Mouse (Mus musculus) embryo, embryonic 9.5 days (tissue): ENCODE data around the gene Sbf2.
"Not testable (repeated sequence)": the region's sequence is repeated elsewhere in the genome, so short reads cannot be mapped to it uniquely, and the experiment has no call there.

Source experiments
- DNase-seq: peaks from one replicate; pipeline ENCODE4 v3.0.0-alpha.2; 2017; ENCODE audit errors: extremely low spot score

The Sbf2 gene

DNA sequence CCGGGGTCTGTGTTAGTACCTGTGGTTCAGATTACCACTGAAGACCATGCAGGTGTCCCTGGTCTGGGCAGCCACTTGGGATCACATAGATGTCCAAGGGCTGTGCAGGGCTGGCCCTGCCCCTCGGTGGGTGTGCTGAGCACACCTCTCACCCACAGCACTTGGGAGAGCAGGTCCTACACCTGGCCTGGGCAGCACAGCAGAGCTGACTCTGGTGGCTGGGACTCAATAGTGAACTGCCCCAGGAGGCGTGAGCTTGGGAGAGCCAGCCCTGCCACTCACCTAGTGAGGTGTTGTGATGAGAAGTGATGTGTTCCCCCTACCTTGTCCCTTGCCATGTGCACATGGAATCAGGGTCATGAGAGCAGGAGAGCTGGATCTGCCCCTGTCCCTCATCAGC, 31.0 kb downstream of the Sbf2 start:
- no peak for DNase-seq

DNA sequence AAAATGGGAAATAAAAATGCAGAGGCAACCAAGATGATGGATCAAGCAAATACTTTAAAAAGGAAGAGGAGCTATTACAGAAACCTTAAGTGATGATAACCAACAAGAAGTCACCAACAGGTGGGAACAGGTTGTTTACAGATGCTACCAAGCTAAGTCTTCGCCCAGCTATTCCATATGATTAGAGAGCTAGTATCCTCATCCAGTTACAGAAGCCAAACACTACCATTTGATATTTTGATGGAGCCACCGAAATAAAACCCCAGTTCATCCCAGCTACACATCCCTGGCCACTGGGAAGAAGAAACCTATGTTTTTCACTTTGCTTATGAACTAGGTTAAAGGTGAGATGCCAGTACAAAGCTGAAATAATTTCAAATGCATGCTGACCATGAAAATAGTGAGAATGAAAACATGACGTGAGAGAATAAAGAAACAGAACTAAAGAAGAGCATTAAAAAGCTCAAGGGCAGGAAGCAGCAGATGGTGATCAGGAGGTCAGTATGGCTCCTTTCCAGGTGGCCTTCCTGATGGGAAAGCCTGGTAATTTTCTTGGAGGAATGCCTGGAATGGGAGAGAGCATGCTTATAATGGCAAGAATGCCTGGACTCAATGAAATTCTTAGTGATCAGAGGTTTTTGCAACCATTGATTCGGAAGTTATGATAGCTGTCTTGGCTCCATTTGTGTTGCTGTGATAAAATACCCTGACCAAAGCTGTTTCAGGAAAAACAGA, 48.7 kb downstream of the Sbf2 start:
- no peak for DNase-seq

DNA sequence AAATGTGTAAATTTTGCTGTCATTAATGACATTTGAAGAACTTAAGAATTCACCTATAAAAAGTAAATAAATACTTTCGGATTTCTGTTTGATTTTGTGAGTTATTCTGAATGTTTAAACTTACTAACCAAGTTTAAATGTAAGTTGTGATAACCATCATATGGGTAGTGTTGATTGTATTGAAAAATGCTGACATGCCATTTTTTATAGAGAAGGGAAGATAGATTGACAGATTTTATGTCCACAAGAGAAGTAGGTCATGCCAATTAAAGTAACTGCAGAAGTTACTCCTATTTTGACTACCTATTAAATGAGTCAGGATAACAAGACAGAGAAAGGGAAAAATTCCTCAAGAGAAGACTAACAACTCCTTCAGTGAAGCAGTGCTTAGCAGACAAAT, 53.1 kb downstream of the Sbf2 start:
- DNase-seq, result no peak

DNA sequence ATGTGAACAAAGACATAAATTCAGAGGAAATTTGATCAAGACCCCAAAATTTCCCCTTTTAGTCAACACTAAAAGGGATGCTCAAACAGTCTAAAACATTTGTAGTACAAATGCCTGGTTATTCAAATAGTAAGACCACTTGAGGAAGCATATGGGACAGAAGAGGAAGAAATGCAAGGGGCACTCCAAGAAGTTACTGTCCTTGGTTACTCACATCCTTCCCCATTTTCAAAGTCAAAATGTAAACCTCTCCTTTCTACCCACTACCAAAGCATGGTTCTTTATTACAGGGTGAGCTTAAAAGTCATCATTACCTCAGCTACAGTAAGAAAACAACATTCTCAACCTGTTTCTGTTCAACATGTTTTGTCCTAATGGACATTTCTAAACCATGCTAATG, 57.7 kb downstream of the Sbf2 start:
- DNase-seq, result no peak

DNA sequence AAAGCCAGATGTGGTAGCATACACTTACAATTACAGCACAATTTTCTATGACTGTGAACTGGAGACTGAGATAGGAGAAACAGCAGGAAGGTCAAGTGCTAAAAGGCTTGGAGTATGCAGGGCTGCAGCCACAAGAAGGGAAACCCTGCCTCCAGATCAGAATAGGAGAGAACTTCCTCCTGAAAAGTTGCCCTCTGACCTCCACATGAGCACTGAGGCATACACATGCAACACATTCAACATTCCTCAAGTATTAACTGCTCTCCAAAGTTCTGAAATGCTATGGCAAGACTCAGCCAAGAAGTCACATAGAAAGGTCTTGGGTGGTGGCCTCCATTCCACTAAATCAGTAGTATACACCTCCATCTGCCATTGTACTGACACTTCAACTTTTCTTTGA, 58.5 kb downstream of the Sbf2 start:
- no peak for DNase-seq

DNA sequence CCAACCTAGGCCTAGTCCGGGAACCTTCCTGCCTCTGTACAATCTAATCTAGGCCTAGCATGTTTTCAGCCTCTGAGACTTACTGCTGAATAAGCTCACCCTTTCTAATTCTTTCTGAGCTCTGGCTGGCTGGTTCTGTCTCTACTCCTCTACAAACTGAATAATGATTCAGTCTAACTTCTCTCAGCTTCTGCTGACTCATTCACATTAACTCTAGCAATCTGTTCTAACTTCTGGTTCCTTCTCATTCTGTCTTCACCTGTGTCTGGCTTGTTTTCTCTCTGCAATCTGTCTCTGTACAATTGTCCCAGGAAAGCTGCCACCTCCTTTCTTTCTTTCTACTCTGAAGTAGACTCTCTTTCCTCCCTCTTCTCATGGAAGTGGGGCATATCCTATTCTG, 59.5 kb downstream of the Sbf2 start:
- DNase-seq, result no peak

DNA sequence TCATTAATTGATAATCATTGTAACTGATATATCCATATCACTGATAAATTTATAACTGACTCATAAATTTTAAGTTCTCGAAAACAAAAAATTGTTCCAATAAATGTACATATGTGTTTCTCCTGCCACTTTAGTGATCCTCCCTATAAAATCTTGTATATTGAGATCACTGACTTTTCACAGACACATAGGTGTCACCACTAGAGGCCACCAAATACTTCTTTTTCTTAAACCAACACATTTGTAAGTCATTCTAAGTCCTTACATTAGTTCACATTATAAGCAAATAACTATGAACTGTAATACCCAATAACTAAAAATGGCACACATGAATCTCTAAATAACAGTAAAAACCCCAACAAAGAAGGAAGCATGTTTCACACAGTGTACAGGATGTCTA, 66.5 kb downstream of the Sbf2 start:
- DNase-seq, result no peak

DNA sequence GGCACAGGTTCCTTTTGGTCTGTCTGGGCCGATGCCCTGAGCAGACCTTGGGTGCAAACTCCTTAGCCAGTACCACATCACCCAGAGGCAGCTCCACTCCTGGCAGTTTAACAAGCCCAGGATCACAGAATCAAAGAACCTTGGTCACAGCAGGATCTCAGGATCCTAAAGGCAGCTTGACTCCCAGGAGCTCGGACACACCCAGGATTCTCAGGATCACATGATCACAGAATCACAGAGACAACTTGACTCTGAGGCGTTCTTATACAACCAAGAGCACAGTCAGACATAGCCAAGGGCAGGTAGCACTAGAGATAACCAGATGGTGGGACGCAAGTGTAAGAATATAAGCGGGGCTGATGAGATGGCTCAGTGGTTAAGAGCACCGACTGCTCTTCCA, 71.4 kb downstream of the Sbf2 start:
- DNase-seq, result no peak

DNA sequence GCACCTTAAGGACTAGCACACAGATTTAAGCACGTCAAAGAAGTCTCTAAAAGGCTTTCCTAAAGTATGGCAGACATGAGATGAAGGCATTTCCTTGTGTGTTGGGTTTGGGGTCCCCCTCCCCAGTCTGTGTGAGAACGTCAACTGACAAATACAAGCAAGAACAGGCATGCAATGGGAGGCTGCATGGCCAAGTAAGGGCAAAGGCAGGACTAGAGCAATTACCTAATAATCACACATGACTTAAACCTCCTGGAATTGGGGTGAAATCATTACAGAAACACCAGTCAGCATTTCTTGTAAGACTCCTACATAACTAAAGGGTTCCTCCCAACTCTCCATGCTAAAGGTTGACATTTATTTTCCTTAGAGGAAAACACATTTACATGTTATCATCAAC, 75.5 kb downstream of the Sbf2 start:
- no peak for DNase-seq

DNA sequence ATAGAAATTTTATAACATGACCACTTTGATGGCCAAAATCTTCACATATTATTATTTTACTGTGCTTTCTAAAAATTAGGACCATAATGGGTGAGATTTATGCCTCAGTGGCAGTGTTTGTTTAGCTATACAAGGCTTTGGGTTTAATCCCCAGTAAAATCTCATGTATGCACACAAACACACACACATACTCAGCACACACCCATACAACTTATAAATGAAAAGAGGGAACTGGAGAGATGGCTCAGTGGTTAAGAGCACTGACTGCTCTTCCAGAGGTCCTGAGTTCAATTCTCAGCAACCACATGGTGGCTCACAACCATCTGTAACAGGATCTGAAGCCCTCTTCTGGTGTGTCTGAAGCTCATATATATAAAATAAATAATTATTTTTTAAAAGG, 84.4 kb downstream of the Sbf2 start:
- not testable (repeated sequence) for DNase-seq

DNA sequence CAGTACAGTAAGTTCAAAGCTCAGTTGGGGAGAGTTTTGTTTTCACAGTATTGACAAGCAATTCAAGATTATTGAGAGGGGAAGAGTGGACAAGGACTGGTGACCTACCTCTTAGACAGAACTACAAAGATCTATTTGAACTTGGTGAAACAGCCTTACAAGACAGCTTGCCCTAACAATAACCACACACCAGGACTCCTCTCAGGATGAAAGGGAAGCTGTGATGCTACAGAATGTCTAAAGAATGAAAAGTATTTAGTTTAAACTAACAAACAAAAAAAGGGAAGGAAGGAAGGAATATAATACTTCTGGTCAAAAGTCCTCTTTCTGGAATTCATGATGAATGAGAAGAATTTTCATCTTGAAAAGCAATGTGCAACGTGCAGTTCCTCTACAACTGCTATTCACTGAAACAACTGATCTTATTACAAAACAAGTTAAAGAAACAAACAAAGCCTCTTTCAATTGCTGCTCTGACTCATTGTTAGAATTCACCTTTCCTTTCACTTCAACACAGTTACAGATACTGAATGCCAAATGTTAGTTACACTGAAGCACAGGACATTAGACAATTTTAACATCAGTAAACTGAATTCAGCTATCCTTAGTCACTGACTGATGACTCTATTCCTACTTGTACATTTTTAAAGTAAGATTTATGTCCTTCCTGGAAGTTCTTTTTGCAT, 89.5 kb downstream of the Sbf2 start:
- DNase-seq, result no peak

DNA sequence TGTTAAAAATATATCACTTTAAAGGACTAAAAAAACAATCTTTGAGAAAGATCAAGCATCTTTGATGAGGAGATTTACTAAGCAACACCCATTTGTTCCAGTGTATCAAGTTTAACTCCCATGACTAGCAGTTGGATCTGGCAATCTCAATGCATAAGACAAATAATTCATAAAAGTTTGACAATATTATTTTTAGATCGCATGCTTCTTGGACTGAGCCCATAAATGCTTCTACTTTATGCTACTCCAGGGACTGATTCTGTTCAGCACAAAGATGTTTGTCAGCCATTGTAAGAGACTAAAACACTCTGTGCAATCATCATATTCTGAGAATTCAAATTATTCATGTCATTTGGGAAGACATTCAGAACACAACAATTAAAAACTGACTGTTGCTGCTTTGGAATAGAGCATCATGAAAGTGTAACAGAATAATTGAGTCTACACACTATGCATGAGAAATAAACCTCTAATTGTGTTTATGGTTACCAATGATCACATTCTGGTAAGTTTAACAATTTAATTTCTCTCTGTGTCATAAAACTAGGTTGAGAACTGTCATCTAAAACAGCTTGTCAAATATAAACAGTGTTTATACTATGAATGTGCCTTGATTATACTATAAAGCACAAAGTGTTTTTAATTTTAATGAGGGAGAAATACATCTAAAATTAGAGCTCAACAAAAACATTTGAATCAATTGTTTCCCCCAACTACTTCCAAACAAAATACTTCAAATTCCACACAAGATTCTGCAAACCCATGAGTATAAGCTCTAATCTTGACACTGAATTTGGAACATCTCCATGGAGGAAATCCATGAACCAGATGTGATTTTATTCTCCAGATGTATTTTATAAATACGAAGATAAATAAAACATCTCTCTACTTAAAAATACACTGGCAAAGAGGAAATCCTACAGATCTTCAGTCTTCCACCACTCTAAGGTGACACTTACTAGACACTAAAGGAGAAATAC, 98.2 kb downstream of the Sbf2 start:
- no peak for DNase-seq

DNA sequence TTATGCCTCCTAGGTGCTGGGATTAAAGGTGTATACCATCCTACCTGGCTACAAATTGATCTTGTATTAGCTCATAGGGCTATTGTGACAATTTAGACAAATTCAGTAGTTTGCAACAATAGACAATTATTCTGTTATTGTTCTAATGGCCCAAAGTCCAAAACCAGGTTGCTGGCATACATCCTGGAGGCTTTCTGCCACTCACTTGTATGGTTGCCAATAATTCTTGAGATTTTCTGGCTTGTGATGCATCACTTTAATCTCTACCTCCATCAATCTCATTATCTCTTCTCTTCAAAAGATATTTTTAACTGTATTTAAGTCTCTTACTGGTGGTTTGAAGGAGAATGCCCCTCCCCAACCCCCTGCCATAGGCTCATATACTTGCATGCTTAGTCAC, 100.6 kb downstream of the Sbf2 start:
- no peak for DNase-seq

DNA sequence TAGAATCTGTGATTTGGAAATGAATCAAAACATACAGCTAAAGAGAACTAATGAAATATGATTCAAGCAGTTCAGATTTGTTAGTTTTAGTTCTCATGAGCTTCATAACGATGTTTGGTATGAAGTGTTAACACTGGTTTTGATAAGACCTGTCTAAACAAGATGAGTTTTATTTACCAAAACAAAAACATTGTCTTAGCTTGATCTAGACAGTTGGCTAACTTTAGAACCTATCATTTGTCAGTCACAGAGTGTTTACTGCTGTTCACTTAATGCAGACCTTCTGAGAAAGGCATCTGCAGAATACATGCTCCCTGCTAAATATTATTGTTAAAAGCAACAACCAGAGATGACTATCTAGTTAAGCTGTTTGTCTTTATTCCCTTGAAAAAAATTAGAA, 116.1 kb downstream of the Sbf2 start:
- DNase-seq, result no peak

DNA sequence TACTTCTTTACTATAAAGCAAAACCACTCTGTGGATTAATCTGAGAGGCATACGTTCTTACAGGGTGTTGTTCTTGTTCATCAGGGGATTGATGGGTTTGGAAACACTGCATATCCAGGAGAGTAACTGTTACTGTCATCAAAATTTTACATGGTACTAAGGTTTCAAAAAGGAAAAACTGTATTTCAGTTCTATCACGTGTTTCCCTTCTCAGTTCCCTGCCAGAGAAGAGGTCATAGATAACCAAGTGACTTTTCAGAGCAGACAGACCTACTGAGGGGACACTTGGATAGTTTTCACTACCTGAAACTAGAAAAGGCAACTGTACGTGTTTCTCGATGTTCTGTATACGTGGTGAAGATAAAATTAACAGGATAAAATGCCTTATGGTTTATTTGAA, 123.7 kb downstream of the Sbf2 start:
- no peak for DNase-seq

DNA sequence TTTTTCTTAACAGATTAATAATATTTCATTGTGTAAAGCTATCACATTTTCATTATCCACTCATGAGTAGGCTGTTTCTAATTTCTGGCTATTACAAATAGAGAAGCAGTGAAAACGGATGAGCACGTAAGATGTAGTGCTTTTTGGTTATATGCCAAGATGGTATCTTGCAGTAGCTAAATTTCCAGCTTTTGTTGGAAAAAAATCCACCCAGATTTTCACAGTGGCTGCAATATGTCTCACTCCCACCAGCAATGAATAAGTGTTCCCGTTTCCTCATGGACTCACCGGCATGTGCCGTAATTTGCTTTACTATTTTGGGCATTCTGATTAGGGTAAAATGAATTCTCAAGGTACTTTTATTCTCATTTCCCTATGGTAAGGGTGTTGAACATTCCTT, 129.7 kb downstream of the Sbf2 start:
- no peak for DNase-seq

DNA sequence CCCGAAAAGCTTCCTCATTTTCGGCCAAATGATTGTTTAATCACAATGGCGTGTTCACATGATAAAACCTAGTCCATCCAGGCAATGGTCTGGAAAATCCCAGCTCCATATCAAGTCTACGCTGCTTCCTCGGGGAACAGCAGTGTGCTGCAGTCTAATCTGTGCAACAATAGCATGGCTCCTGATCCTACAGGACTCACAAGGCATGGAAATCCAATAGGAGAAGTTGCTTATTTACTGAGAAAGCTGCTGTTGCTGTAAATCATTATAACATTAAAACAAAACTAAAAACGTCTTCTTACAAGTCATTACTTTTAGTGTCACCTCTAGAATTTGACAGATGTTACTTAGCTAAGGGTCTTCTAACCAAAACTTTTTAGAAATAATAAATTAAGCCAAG, 143.7 kb downstream of the Sbf2 start:
- no peak for DNase-seq

DNA sequence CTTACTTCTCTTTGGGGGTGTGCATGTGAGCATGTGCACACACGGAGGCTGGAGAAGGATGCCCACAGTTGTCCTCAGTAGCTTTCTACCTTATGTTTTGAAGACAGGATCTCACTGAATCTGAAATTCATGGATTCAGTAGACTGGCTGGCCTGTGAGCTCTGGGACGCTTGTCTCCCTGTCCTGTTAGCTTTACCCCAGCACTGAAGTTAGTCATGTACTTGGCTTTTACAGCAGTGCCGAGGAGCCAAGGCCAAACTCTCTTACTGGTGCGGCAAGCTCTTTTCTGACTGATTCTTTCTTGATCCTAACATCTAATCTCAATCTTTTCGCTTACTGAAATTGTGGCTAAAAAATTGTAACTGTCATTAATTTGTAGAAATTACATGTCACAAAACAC, 151.3 kb downstream of the Sbf2 start:
- no peak for DNase-seq

DNA sequence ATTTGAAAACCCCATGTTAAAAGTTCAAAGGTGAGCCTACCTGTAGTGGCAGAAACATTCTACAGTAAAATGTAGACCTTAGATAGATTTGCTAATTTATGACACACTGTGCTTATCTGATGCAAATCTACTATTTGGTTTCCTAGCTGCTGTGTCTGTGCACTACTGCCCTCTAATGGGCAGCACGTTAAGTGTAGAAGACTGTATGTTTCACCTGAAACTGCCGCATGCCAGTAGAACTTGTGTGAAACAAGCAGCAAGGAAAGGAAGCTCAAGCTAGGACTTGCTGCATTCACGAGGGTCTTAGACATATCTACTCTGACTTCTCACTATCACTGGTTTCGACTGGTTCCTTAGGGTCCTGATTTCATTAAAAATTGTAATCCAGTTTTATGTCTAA, 182.4 kb downstream of the Sbf2 start:
- peak; percentile 43 for DNase-seq

DNA sequence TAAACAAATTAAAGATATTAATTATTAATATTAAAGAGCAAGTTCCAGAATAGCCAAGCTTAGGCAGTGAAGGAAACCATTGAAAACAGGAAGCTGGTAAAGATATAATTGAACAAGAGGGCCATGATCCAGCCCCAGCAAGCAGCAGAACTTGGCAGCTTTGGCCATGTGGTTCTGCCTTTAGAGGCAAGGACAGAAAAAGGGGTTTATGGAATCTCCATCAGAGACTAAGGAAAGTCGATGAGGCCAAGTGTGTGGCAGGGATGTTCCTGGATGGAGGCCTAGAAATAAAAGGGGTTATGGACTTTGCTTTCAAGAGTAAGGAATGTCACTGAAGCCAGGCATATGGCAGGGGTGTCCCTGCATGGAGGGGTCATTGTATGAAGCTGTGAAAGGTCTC, 198.4 kb downstream of the Sbf2 start:
- no peak for DNase-seq

DNA sequence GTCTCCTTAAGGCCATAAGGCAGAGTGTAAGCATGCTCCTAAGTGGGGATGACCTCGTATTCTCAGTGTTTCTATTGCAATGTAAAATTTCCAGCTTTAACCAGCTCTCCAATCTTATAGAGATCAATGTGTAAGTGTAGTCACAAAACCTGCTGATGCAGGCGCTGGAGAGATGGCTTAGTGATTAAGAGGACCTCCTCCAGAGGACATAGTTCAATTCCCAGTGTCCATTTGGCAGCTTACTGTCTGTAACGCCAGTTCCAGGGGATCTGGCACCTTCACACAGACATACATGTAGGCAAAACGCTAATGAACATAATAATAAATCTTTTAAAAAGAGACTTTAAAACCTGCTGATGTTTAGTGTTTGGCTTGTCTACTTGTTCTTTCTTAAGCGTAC, 200.4 kb downstream of the Sbf2 start:
- no peak for DNase-seq

DNA sequence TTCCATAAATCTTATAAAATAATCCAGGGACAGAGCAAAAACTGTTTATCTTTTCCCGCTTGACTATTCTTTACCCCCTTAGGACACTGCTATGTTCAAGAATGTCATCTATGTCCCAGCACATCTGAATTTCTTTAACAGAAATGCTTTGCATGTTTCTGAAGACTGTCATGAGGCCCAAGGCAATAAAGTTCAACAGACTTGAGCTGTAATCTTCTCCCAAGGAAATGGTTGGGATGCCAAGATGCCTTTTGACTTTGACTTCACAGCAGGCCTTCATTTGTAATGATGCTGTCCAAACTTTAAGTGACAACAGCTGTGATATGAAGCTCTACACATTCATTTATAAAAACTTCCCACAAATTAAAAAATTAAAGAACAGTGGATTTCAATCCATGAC, 212.6 kb downstream of the Sbf2 start:
- no peak for DNase-seq

DNA sequence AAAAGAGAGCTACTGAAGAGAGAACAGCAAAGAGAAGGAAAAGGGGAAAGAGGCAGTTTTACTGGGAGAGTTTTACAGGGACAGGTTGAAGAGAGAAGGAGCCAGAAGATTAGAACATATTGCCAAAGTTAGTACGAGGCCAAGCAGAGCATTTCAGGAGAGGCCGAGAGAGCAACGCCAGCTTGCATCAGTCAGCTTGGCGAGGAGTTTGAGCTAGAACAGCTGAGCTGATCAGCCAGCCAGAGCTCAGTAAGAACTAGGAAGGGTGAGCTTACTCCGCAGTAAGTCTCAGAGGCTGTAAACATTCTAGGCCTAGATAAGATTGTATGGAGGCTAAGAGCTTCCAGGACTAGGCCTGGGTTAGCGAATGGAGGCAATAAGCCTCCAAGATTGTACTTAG, 222.1 kb downstream of the Sbf2 start:
- DNase-seq, result no peak
